Mouse (Mus musculus) small intestine, adult 2 months (tissue): ENCODE data around the gene Gm45521. TPM values are rescaled to one million over a fixed set of nuclear protein-coding genes. Genes with fewer than 3 reads are reported as not detected.
"Not testable (repeated sequence)": the region's sequence is repeated elsewhere in the genome, so short reads cannot be mapped to it uniquely, and the experiment has no call there.

Experiments
- H3K27ac ChIP-seq: fragments of 200-500 bp; 2 replicates; pipeline ENCODE4 v1.5.1; 2012; ENCODE audit warnings: low read depth, low read length, control low read depth, inconsistent platforms; ENCODE audit not compliant: insufficient read depth
- H3K27me3 ChIP-seq: fragments of 200-500 bp; 2 replicates; pipeline ENCODE4 v1.6.1; 2012; ENCODE audit warnings: mild to moderate bottlenecking, moderate library complexity, low read length, inconsistent platforms; ENCODE audit not compliant: control insufficient read depth, insufficient read depth
- H3K36me3 ChIP-seq: fragments of 200-500 bp; 2 replicates; pipeline ENCODE4 v1.6.1; 2012; ENCODE audit warnings: mild to moderate bottlenecking, low read length, control low read depth, inconsistent platforms; ENCODE audit not compliant: control insufficient read depth, insufficient read depth
- H3K4me1 ChIP-seq: fragments of 200-500 bp; 2 replicates; pipeline ENCODE4 v1.6.1; 2012; ENCODE audit warnings: low read length, inconsistent platforms, mixed read lengths; ENCODE audit not compliant: control insufficient read depth, insufficient read depth, insufficient read length
- H3K4me3 ChIP-seq: fragments of 200-500 bp; 2 replicates; pipeline ENCODE4 v1.5.1; 2012; ENCODE audit warnings: low read depth, mild to moderate bottlenecking, control low read depth, inconsistent platforms, low read length, moderate library complexity
- CTCF ChIP-seq: fragments of 200-500 bp; IDR thresholded peaks from 2 replicates; pipeline ENCODE4 v1.5.1; 2012; ENCODE audit warnings: low read depth, mild to moderate bottlenecking, control low read depth, inconsistent platforms, low read length, moderate library complexity, mixed read lengths; ENCODE audit not compliant: insufficient replicate concordance, insufficient read length; ENCODE audit errors: extremely low read depth
- POLR2A ChIP-seq: fragments of 200-500 bp; IDR thresholded peaks from 2 replicates; pipeline ENCODE4 v1.6.1; 2012; ENCODE audit warnings: low read depth, mild to moderate bottlenecking, control low read depth, inconsistent platforms, low read length, moderate library complexity
- WGBS: fragments of 180-500 bp; shearing (Covaris S2); methylation state at CpG from one replicate; pipeline ENCODE4 v1.1.7; 2018; 5-methylcytosine and 5-hydroxymethylcytosine counted together
- polyA plus RNA-seq: library from polyadenylated mRNA; depleted of rRNA; stranded (reverse); fragments of >200 nt; gene quantifications from 2 replicates; pipeline ENCODE4 v1.2.3, GENCODE M21; 2012; rRNA removed

Gm45521 gene
- polyA plus RNA-seq, 1 experiment: not detected

DNA sequence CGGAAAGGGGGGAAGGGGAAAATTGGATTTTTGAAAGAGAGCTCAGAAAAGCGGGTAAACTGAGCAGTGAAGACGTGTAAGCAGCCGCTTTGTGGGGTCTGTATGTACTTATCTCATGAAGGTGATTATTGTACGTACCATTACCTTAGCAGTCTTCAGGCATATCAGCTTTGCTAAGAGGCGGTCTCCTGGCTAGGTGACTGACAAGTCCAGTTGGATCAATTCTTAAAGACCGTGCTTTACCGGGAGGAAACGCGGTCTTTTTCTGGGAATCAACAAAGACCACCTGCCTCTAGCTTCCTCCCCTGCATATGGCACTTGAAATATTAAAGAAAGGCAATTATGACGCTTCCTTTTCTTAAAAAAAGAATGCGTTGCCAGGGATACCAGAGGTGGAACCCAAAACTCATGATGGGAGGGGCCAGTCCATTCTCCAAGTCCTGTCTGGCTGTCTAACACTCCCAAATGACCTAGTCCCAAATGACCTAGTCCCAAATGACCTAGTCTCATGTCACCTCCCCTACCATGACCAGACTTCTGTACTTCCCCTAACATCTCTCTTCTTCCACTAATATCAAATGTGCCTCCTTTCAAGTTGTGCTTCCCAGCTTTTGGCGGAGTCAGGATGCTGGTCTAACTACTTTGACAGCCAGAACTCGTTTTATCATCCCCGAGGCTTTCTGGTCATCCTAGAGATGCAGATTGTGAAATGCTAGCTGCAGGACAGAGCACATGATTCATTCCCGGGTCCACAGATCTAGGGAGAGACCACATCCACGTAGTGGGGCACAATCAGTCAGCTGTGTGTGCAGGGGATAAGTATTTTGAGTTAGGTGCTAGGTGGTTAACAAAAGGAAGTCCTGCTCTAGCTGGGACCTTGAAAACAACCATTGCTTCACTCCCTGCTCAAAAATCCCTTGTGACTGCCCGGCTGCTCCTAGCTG lies 46.9 kb downstream of the Gm45521 start:
- Histone ChIP-seq H3K4me1 (peaks cover 4% of the 10 kb centered on the region; the same call in 1 of the 2 replicates), H3K4me3 (peak overlapping the region; percentile 94), H3K27ac (no peak overlapping the region), H3K27me3 (no peaks in the 10 kb centered on the region), H3K36me3 (no peaks in the 10 kb centered on the region)
- TF ChIP-seq CTCF (no peak), POLR2A (no peak)
- 43% methylated on average over 18 of the region's 18 CpGs for WGBS

- H3K4me3 ChIP-seq, H3K4me1 ChIP-seq, H3K27ac ChIP-seq, H3K27me3 ChIP-seq, H3K36me3 ChIP-seq: not testable (repeated sequence)
- 63% methylated on average over 3 of the region's 3 CpGs for WGBS
Measured at GRCm38 (mm10) chr14:8006061-8006460, 49.0 kb downstream of the Gm45521 start.

GRCm38 (mm10) chr14:8007084-8007483 lies 50.0 kb downstream of the Gm45521 start:
- Histone ChIP-seq H3K4me1 (peaks cover 4% of the 10 kb centered on the region; the same call in 1 of the 2 replicates), H3K27me3 (no peaks in the 10 kb centered on the region), H3K4me3 (no peak overlapping the region), H3K27ac (no peak overlapping the region), H3K36me3 (no peaks in the 10 kb centered on the region)
- no peak for TF ChIP-seq CTCF
- TF ChIP-seq POLR2A: no peak

GRCm38 (mm10) chr14:8007486-8007885 lies 50.4 kb downstream of the Gm45521 start:
- peaks cover 4% of the 10 kb centered on the region; the same call in 1 of the 2 replicates for H3K4me1 ChIP-seq
- TF ChIP-seq CTCF: no peak
- no peak for TF ChIP-seq POLR2A
- H3K36me3 ChIP-seq: no peaks in the 10 kb centered on the region
- 85% methylated on average over 2 of the region's 2 CpGs for WGBS
- no peak overlapping the region for H3K4me3 ChIP-seq
- H3K27me3 ChIP-seq: no peaks in the 10 kb centered on the region
- H3K27ac ChIP-seq: no peak overlapping the region

- H3K4me3 ChIP-seq: no peak overlapping the region
- TF ChIP-seq POLR2A: no peak
- no peak for TF ChIP-seq CTCF
- H3K27me3 ChIP-seq: no peaks in the 10 kb centered on the region
- WGBS: 89% methylated on average over 10 of the region's 10 CpGs
- no peak overlapping the region for H3K27ac ChIP-seq
- H3K36me3 ChIP-seq: no peaks in the 10 kb centered on the region
- peaks cover 8% of the 10 kb centered on the region; the same call in 1 of the 2 replicates for H3K4me1 ChIP-seq
Measured at GRCm38 (mm10) chr14:8007923-8008322, 50.8 kb downstream of the Gm45521 start.

Other genes with a start within 250 kb of the Gm45521 start
- 0.61 TPM in 1 of 2 replicates, not detected in the other for gene Gm26661, start 165.7 kb upstream of the Gm45521 start, polyA plus RNA-seq
- 28.6 and 54.8 TPM in 2 replicates for gene Flnb, start 139.3 kb upstream of the Gm45521 start, polyA plus RNA-seq
- 6.5 and 14.2 TPM in 2 replicates for gene Dnase1l3, start 37.3 kb downstream of the Gm45521 start, polyA plus RNA-seq
- 32.9 and 59.1 TPM in 2 replicates for gene Abhd6, start 45.6 kb downstream of the Gm45521 start, polyA plus RNA-seq
- 1.3 and 1.4 TPM in 2 replicates for gene Rpp14, start 123.1 kb downstream of the Gm45521 start, polyA plus RNA-seq
- gene Pxk, start 140.9 kb downstream of the Gm45521 start, polyA plus RNA-seq: 11.8 and 40.6 TPM in 2 replicates
- 15.7 and 19.8 TPM in 2 replicates for gene Pdhb, start 215.7 kb downstream of the Gm45521 start, polyA plus RNA-seq